11 mouse cellular contexts compared by ENCODE assay signal in the genomic region with DNA sequence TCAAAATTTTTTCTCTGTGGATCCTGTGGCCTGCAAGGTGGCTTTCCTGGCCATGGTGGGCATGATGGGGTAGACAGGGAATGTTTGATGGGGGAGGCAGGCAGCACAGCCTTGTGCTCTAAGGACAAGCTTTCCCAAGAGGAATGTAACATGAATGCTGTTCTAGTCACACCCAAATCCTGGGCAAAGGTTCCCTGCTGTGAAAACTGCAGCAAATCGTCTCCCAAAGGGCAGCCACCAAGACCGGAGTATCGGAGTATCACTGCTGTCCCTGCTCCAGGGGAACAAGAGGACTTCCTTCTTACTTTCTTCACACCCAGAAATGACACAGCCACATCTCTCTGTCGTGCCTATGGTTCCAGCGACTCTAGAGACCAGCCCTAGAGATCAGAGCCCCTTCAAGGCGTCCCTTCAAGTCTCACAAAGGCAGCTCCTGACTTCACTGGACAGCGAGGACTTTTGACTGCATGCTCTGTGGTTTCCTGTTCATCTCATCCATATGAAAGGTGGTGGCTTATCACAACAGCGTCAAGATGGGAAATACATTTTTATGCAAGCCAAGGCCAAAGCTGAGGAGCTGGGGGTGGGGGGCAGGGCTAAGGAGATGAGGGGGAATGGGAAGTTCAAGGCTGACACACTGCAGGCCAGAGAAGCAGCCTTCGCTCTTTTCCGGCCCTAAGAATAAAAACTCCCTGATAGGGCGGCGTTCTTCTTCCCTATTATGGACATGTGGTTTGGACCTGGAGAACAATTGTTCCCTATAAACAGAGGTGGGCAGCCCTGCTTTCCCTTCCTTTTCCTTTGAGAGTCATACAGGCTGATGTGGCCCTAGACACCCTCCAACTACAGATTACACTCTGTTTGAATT. TPM values are rescaled to one million over a fixed set of nuclear protein-coding genes. Genes with fewer than 3 reads are reported as not detected.
A peak's percentile ranks its signal among the peaks of the same experiment; 100 is the strongest.
DNase-seq lines count a peak whose midpoint lies in the region; ATAC-seq and TF ChIP-seq lines count a peak whose summit lies in the region.
"Had no signal": no experiment of that assay in that cellular context is flagged by ENCODE, and none has a peak within 500 bp of the region (broad histone marks: within the 10 kb centered on the region; RNA-seq: fewer than 3 reads in every experiment).

No protein-coding gene starts in this region.

- no peak overlapping the region for H3K9ac ChIP-seq in heart, embryonic 13.5 days
- H3K9ac ChIP-seq: hindbrain, embryonic 12.5 days had no signal

- 52% methylated on average over 12 of the region's 12 CpGs for WGBS in kidney, adult 2 months
- WGBS in heart, embryonic 13.5 days: 45% methylated on average over 12 of the region's 12 CpGs

- H3K4me1 ChIP-seq in kidney, adult 2 months (ENCODE audit: control insufficient read depth, insufficient read depth, low read length): no peaks in the 10 kb centered on the region; the same call in 1 of the 2 replicates
- H3K4me1 ChIP-seq in heart, embryonic 13.5 days: peaks cover 20% of the 10 kb centered on the region

- ATAC-seq in heart, embryonic 13.5 days (ENCODE audit: extremely low read depth, insufficient number of reproducible peaks, low FRiP score, low TSS enrichment): no peak
- ATAC-seq in neutrophil, adult 5-6 weeks (ENCODE audit: extremely low read depth, insufficient number of reproducible peaks, low FRiP score, poor library complexity, severe bottlenecking): 0 out of 2 replicates have a peak, but pooled peaks have one; percentile 11
- no peak for ATAC-seq in erythroblast, adult 5-6 weeks (replicated peaks; ENCODE audit: low FRiP score, poor library complexity, severe bottlenecking)

- H3K36me3 ChIP-seq in kidney, adult 2 months (ENCODE audit: control insufficient read depth, insufficient read depth, low read length): no peaks in the 10 kb centered on the region
- no peaks in the 10 kb centered on the region for H3K36me3 ChIP-seq in heart, embryonic 13.5 days
- H3K36me3 ChIP-seq: hindbrain, embryonic 12.5 days had no signal

- intact Hi-C loops in gastrocnemius, postnatal 36 days (cut with DNase I): no loop called here

- no peak overlapping the region for H3K4me2 ChIP-seq in heart, embryonic 13.5 days
- H3K4me2 ChIP-seq: hindbrain, embryonic 12.5 days had no signal

- H3K9me3 ChIP-seq in heart, embryonic 13.5 days: no peaks in the 10 kb centered on the region
- H3K9me3 ChIP-seq: hindbrain, embryonic 12.5 days had no signal

- no peak overlapping the region for H3K4me3 ChIP-seq in kidney, adult 2 months (ENCODE audit: insufficient read depth, low read depth, low read length)
- no peak overlapping the region for H3K4me3 ChIP-seq in heart, embryonic 13.5 days
- H3K4me3 ChIP-seq: hindbrain, embryonic 12.5 days had no signal

- DNase-seq in kidney, adult 2 months: peak; percentile 72
- no peak for DNase-seq in kidney, adult 8-10 months
- DNase-seq in liver: peak; percentile 42
- no peak for DNase-seq in gastrocnemius, postnatal 36 days
- no peak for DNase-seq in layer of hippocampus, postnatal 25 days (ENCODE audit: extremely low spot score in 1 of 2, low spot score in 1 of 2)
- DNase-seq: cerebellum, adult 11-12 months; right cerebral cortex, postnatal 14 days had no signal

- H3K27me3 ChIP-seq in kidney, adult 2 months (replicated peaks; ENCODE audit: control insufficient read depth, insufficient read depth, low read length): no peaks in the 10 kb centered on the region
- H3K27me3 ChIP-seq in heart, embryonic 13.5 days (replicated peaks): no peaks in the 10 kb centered on the region
- H3K27me3 ChIP-seq: hindbrain, embryonic 12.5 days had no signal

- TF ChIP-seq CTCF in kidney, adult 2 months (conservative IDR thresholded peaks at IDR 0.05; ENCODE audit: insufficient read depth, insufficient read length, low read depth, low read length): no peak

- H3K27ac ChIP-seq in kidney, adult 2 months (ENCODE audit: insufficient read depth, low read depth, low read length): peak overlapping the region; percentile 59
- peak overlapping the region; percentile 34 for H3K27ac ChIP-seq in heart, embryonic 13.5 days (replicated peaks)
- H3K27ac ChIP-seq: hindbrain, embryonic 12.5 days had no signal

- no peak for TF ChIP-seq POLR2A in kidney, adult 2 months (IDR thresholded peaks at IDR 0.05; ENCODE audit: low read depth, low read length)

RNA-seq across cellular contexts. Expression of a gene that starts 27.8 kb away (rescaled TPM):
- polyA plus RNA-seq in kidney, adult 2 months (2012; rRNA removed): 14.1 and 14.9 TPM in 2 replicates
- polyA plus RNA-seq in heart, embryonic 13.5 days (2015; fragmentation: Nextera tagmentation; extraction: Ambion mirVana): 5.0 and 5.1 TPM in 2 replicates
- 64.6 and 68.5 TPM in 2 replicates for total RNA-seq in neutrophil, adult 5-6 weeks (2017)
- 2.3 and 4.0 TPM in 2 replicates for total RNA-seq in erythroblast, adult 5-6 weeks (2015; ENCODE audit: low replicate concordance)
- total RNA-seq in erythroblast, adult 5-6 weeks (2017; ENCODE audit: low replicate concordance): 2.4 and 3.2 TPM in 2 replicates
- 10 to 100 TPM; 16.0 to 18.2 TPM for total RNA-seq in gastrocnemius, postnatal 36 days (2021)
- total RNA-seq in layer of hippocampus, postnatal 25 days (2021): 10 to 100 TPM; 24.4 to 26.5 TPM

RNA-seq across cellular contexts. Expression of a gene that starts 39.2 kb away (rescaled TPM):
- 41.3 and 44.6 TPM in 2 replicates for polyA plus RNA-seq in kidney, adult 2 months (2012; rRNA removed)
- 15.8 and 17.3 TPM in 2 replicates for polyA plus RNA-seq in heart, embryonic 13.5 days (2015; fragmentation: Nextera tagmentation; extraction: Ambion mirVana)
- total RNA-seq in neutrophil, adult 5-6 weeks (2017): 66.0 and 74.3 TPM in 2 replicates
- 7.5 and 7.9 TPM in 2 replicates for total RNA-seq in erythroblast, adult 5-6 weeks (2015; ENCODE audit: low replicate concordance)
- total RNA-seq in erythroblast, adult 5-6 weeks (2017; ENCODE audit: low replicate concordance): 7.2 and 7.4 TPM in 2 replicates
- total RNA-seq in gastrocnemius, postnatal 36 days (2021): 1 to 10 TPM; 7.9 to 8.0 TPM
- 10 to 100 TPM; 19.5 to 25.4 TPM for total RNA-seq in layer of hippocampus, postnatal 25 days (2021)

Comparison
In these comparisons a context has a peak if more than half of its experiments do, and no peak if none do; other contexts are left out.
1. DNase-seq: peak in kidney, adult 2 months (single experiment) and liver (single experiment); none in kidney, adult 8-10 months (0 of 2), gastrocnemius, postnatal 36 days (0 of 2) and layer of hippocampus, postnatal 25 days (0 of 2).